ENCODE assay signal across 27 mouse cellular contexts in genomic region chr12:107754885-107755284, GRCm38 (mm10).
A peak's percentile ranks its signal among the peaks of the same experiment; 100 is the strongest.
DNase-seq lines count a peak whose midpoint lies in the region; ATAC-seq lines count a peak whose summit lies in the region.
"Had no signal": no experiment of that assay in that cellular context is flagged by ENCODE, and none has a peak within 500 bp of the region (broad histone marks: within the 10 kb centered on the region; RNA-seq: fewer than 3 reads in every experiment).

No protein-coding gene starts in this region.

- H3K27me3 ChIP-seq in embryonic facial prominence, embryonic 10.5 days (replicated peaks; ENCODE audit: low read depth, poor library complexity, severe bottlenecking) = peaks cover 19% of the 10 kb centered on the region
- no peaks in the 10 kb centered on the region for H3K27me3 ChIP-seq in intestine, embryonic 15.5 days (replicated peaks)
- H3K27me3 ChIP-seq in stomach, embryonic 15.5 days (replicated peaks) = no peaks in the 10 kb centered on the region
- H3K27me3 ChIP-seq in midbrain, embryonic 16.5 days (ENCODE audit: control insufficient read depth, insufficient read depth, low read depth, low read length) = no peaks in the 10 kb centered on the region
- H3K27me3 ChIP-seq: hindbrain, embryonic 13.5 days; liver, embryonic 15.5 days; midbrain, embryonic 12.5 days had no signal

- H3K9me3 ChIP-seq in embryonic facial prominence, embryonic 10.5 days = no peaks in the 10 kb centered on the region
- no peaks in the 10 kb centered on the region for H3K9me3 ChIP-seq in intestine, embryonic 15.5 days
- no peaks in the 10 kb centered on the region for H3K9me3 ChIP-seq in stomach, embryonic 15.5 days
- H3K9me3 ChIP-seq in midbrain, embryonic 16.5 days (replicated peaks; ENCODE audit: control insufficient read depth, low read length, poor library complexity, severe bottlenecking) = no peaks in the 10 kb centered on the region
- H3K9me3 ChIP-seq: forebrain, embryonic 13.5 days; heart, embryonic 10.5 days; heart, embryonic 15.5 days; hindbrain, embryonic 13.5 days; liver, embryonic 15.5 days; midbrain, embryonic 12.5 days had no signal

- intact Hi-C loops in heart, postnatal 14 days (cut with DNase I) = no loop called here

- H3K27ac ChIP-seq in embryonic facial prominence, embryonic 10.5 days (replicated peaks) = 0 out of 2 replicates have a peak overlapping the region, but pooled peaks have one; percentile 48
- H3K27ac ChIP-seq in intestine, embryonic 15.5 days = no peak overlapping the region; the same call in 1 of the 2 replicates
- peak overlapping the region; percentile 23 for H3K27ac ChIP-seq in stomach, embryonic 15.5 days
- no peak overlapping the region for H3K27ac ChIP-seq in midbrain, embryonic 16.5 days (ENCODE audit: low read length)
- H3K27ac ChIP-seq: forebrain, embryonic 13.5 days; heart, embryonic 10.5 days; heart, embryonic 15.5 days; hindbrain, embryonic 13.5 days; kidney, postnatal 0 days; liver, embryonic 15.5 days; midbrain, embryonic 12.5 days had no signal

- peak; percentile 89 for DNase-seq in heart, adult 11 months
- no peak for DNase-seq in heart, postnatal 14 days
- DNase-seq in embryonic facial prominence, embryonic 10.5 days (ENCODE audit: low spot score) = no peak
- DNase-seq in cerebellum, adult 18-20 months = no peak
- no peak for DNase-seq in B cell, adult 2 months
- DNase-seq: adrenal gland, adult 8-10 months; cerebellum, adult 9-10 months; cerebellum, postnatal 36 days; gastrocnemius, postnatal 14 days; heart, postnatal 36 days; kidney, adult 2 months; layer of hippocampus, adult 9-11 months; lung, postnatal 14 days; right cerebral cortex, postnatal 14 days; thymus, adult 2 months; thymus, postnatal 36 days had no signal

- H3K36me3 ChIP-seq in embryonic facial prominence, embryonic 10.5 days (replicated peaks) = no peaks in the 10 kb centered on the region
- H3K36me3 ChIP-seq in intestine, embryonic 15.5 days = no peaks in the 10 kb centered on the region
- H3K36me3 ChIP-seq in stomach, embryonic 15.5 days = no peaks in the 10 kb centered on the region
- H3K36me3 ChIP-seq in midbrain, embryonic 16.5 days (ENCODE audit: control insufficient read depth, insufficient read depth, low read length) = no peaks in the 10 kb centered on the region
- H3K36me3 ChIP-seq: G1E; heart, embryonic 10.5 days; heart, embryonic 15.5 days; hindbrain, embryonic 13.5 days; liver, embryonic 15.5 days; midbrain, embryonic 12.5 days had no signal

- H3K9ac ChIP-seq in intestine, embryonic 15.5 days = no peak overlapping the region
- H3K9ac ChIP-seq in stomach, embryonic 15.5 days = no peak overlapping the region
- H3K9ac ChIP-seq in midbrain, embryonic 16.5 days (ENCODE audit: low read depth, low read length) = no peak overlapping the region
- H3K9ac ChIP-seq: forebrain, embryonic 13.5 days; heart, embryonic 15.5 days; hindbrain, embryonic 13.5 days; liver, embryonic 15.5 days; midbrain, embryonic 12.5 days had no signal

- peak; percentile 29 for ATAC-seq in intestine, embryonic 15.5 days
- peak; percentile 29; the same call in 1 of the 2 replicates for ATAC-seq in stomach, embryonic 15.5 days (ENCODE audit: insufficient read depth, low FRiP score, low read depth)
- ATAC-seq in midbrain, embryonic 16.5 days = no peak
- ATAC-seq: forebrain, embryonic 13.5 days had no signal

- H3K4me3 ChIP-seq in embryonic facial prominence, embryonic 10.5 days = no peak overlapping the region
- no peak overlapping the region for H3K4me3 ChIP-seq in intestine, embryonic 15.5 days (replicated peaks)
- H3K4me3 ChIP-seq in stomach, embryonic 15.5 days (replicated peaks) = no peak overlapping the region
- no peak overlapping the region for H3K4me3 ChIP-seq in midbrain, embryonic 16.5 days (ENCODE audit: low read depth, low read length)
- H3K4me3 ChIP-seq: forebrain, embryonic 13.5 days; heart, embryonic 10.5 days; heart, embryonic 15.5 days; hindbrain, embryonic 13.5 days; liver, embryonic 15.5 days; midbrain, embryonic 12.5 days had no signal

- WGBS in embryonic facial prominence, embryonic 10.5 days = 87% methylated on average over 8 of the region's 8 CpGs
- 61% methylated on average over 8 of the region's 8 CpGs for WGBS in intestine, embryonic 15.5 days
- 61% methylated on average over 8 of the region's 8 CpGs for WGBS in stomach, embryonic 15.5 days
- 88% methylated on average over 8 of the region's 8 CpGs for WGBS in midbrain, embryonic 16.5 days

- no peak overlapping the region; the same call in 1 of the 2 replicates for H3K4me2 ChIP-seq in intestine, embryonic 15.5 days (replicated peaks)
- no peak overlapping the region for H3K4me2 ChIP-seq in stomach, embryonic 15.5 days
- H3K4me2 ChIP-seq in midbrain, embryonic 16.5 days (ENCODE audit: low read length) = no peak overlapping the region
- H3K4me2 ChIP-seq: forebrain, embryonic 13.5 days; heart, embryonic 15.5 days; hindbrain, embryonic 13.5 days; liver, embryonic 15.5 days; midbrain, embryonic 12.5 days had no signal

- peaks cover 75% of the 10 kb centered on the region for H3K4me1 ChIP-seq in embryonic facial prominence, embryonic 10.5 days
- peaks cover 41% of the 10 kb centered on the region for H3K4me1 ChIP-seq in intestine, embryonic 15.5 days (replicated peaks)
- H3K4me1 ChIP-seq in stomach, embryonic 15.5 days = peaks cover 30% of the 10 kb centered on the region
- H3K4me1 ChIP-seq in midbrain, embryonic 16.5 days (ENCODE audit: control insufficient read depth, insufficient read depth, low read length) = peaks cover 6% of the 10 kb centered on the region; the same call in 1 of the 2 replicates
- H3K4me1 ChIP-seq: liver, embryonic 15.5 days had no signal

Comparison
In these comparisons a context has a peak if more than half of its experiments do, and no peak if none do; other contexts are left out.
1. H3K27ac ChIP-seq: peak in embryonic facial prominence, embryonic 10.5 days (single experiment) and stomach, embryonic 15.5 days (single experiment); none in intestine, embryonic 15.5 days (single experiment) and midbrain, embryonic 16.5 days (single experiment).